Mouse (Mus musculus): ENCODE results near the gene Col2a1. TPM values are rescaled to one million over a fixed set of nuclear protein-coding genes. Genes with fewer than 3 reads are reported as not detected.

The Col2a1 gene
- polyA plus RNA-seq, 1 experiment from 2014 or later = not detected

- H3K36me3 ChIP-seq (ENCODE audit: inconsistent target) = no peaks in the 10 kb centered on the region
- H3K27ac ChIP-seq = no peak overlapping the region
- H3K79me2 ChIP-seq (ENCODE audit: inconsistent target) = no peaks in the 10 kb centered on the region
- H3K4me3 ChIP-seq (ENCODE audit: inconsistent target) = no peak overlapping the region
- 88% methylated on average over 11 of the region's 11 CpGs for WGBS (ENCODE audit: missing documents)
These were observed 48.1 kb downstream of the Col2a1 start for GRCm38 (mm10) chr15:97956416-97956815.

- Histone ChIP-seq H3K27ac (no peak overlapping the region), H3K4me3 (ENCODE audit: inconsistent target) (no peak overlapping the region), H3K36me3 (ENCODE audit: inconsistent target) (no peaks in the 10 kb centered on the region), H3K79me2 (ENCODE audit: inconsistent target) (no peaks in the 10 kb centered on the region)
- 83% methylated on average over 4 of the region's 4 CpGs for WGBS (ENCODE audit: missing documents)
These were observed 48.8 kb downstream of the Col2a1 start for GRCm38 (mm10) chr15:97955742-97956141.

GRCm38 (mm10) chr15:97955286-97955685, 49.2 kb downstream of the Col2a1 start:
- H3K79me2 ChIP-seq (ENCODE audit: inconsistent target) = no peaks in the 10 kb centered on the region
- H3K4me3 ChIP-seq (ENCODE audit: inconsistent target) = no peak overlapping the region
- H3K27ac ChIP-seq = no peak overlapping the region
- 79% methylated on average over 1 of the region's 1 CpGs for WGBS (ENCODE audit: missing documents)
- H3K36me3 ChIP-seq (ENCODE audit: inconsistent target) = no peaks in the 10 kb centered on the region

- H3K36me3 ChIP-seq (ENCODE audit: inconsistent target) = no peaks in the 10 kb centered on the region
- H3K79me2 ChIP-seq (ENCODE audit: inconsistent target) = no peaks in the 10 kb centered on the region
- 86% methylated on average over 8 of the region's 8 CpGs for WGBS (ENCODE audit: missing documents)
- H3K4me3 ChIP-seq (ENCODE audit: inconsistent target) = no peak overlapping the region
- no peak overlapping the region for H3K27ac ChIP-seq
These were observed 49.8 kb downstream of the Col2a1 start for GRCm38 (mm10) chr15:97954671-97955070.

GRCm38 (mm10) chr15:97952889-97953189, 51.7 kb downstream of the Col2a1 start:
- H3K79me2 ChIP-seq (ENCODE audit: inconsistent target) = no peaks in the 10 kb centered on the region
- no peak overlapping the region for H3K4me3 ChIP-seq (ENCODE audit: inconsistent target)
- WGBS (ENCODE audit: missing documents) = 76% methylated on average over 4 of the region's 4 CpGs
- no peak overlapping the region for H3K27ac ChIP-seq
- H3K36me3 ChIP-seq (ENCODE audit: inconsistent target) = no peaks in the 10 kb centered on the region

GRCm38 (mm10) chr15:97952137-97952888, 52.2 kb downstream of the Col2a1 start:
- no peak overlapping the region for H3K27ac ChIP-seq
- no peak overlapping the region for H3K4me3 ChIP-seq (ENCODE audit: inconsistent target)
- 19% methylated on average over 16 of the region's 16 CpGs for WGBS (ENCODE audit: missing documents)
- no peaks in the 10 kb centered on the region for H3K36me3 ChIP-seq (ENCODE audit: inconsistent target)
- H3K79me2 ChIP-seq (ENCODE audit: inconsistent target) = no peaks in the 10 kb centered on the region

- no peaks in the 10 kb centered on the region for H3K79me2 ChIP-seq (ENCODE audit: inconsistent target)
- H3K27ac ChIP-seq = no peak overlapping the region
- no peaks in the 10 kb centered on the region for H3K36me3 ChIP-seq (ENCODE audit: inconsistent target)
- no peak overlapping the region for H3K4me3 ChIP-seq (ENCODE audit: inconsistent target)
- 59% methylated on average over 7 of the region's 7 CpGs for WGBS (ENCODE audit: missing documents)
These were observed 54.3 kb downstream of the Col2a1 start for GRCm38 (mm10) chr15:97950240-97950639.

GRCm38 (mm10) chr15:97949706-97950105, 54.8 kb downstream of the Col2a1 start:
- H3K4me3 ChIP-seq (ENCODE audit: inconsistent target) = no peak overlapping the region
- no peaks in the 10 kb centered on the region for H3K36me3 ChIP-seq (ENCODE audit: inconsistent target)
- WGBS (ENCODE audit: missing documents) = 2% methylated on average over 3 of the region's 3 CpGs
- H3K79me2 ChIP-seq (ENCODE audit: inconsistent target) = no peaks in the 10 kb centered on the region
- H3K27ac ChIP-seq = no peak overlapping the region

GRCm38 (mm10) chr15:97948720-97949119, 55.8 kb downstream of the Col2a1 start:
- Histone ChIP-seq H3K4me3 (ENCODE audit: inconsistent target) (no peak overlapping the region), H3K36me3 (ENCODE audit: inconsistent target) (no peaks in the 10 kb centered on the region), H3K27ac (no peak overlapping the region), H3K79me2 (ENCODE audit: inconsistent target) (no peaks in the 10 kb centered on the region)
- WGBS (ENCODE audit: missing documents) = 91% methylated on average over 7 of the region's 7 CpGs

GRCm38 (mm10) chr15:97945656-97946315, 58.7 kb downstream of the Col2a1 start:
- Histone ChIP-seq H3K79me2 (ENCODE audit: inconsistent target) (no peaks in the 10 kb centered on the region), H3K36me3 (ENCODE audit: inconsistent target) (no peaks in the 10 kb centered on the region), H3K27ac (no peak overlapping the region), H3K4me3 (ENCODE audit: inconsistent target) (no peak overlapping the region)
- WGBS (ENCODE audit: missing documents) = 74% methylated on average over 11 of the region's 11 CpGs

- WGBS (ENCODE audit: missing documents) = 80% methylated on average over 11 of the region's 11 CpGs
- Histone ChIP-seq H3K27ac (no peak overlapping the region), H3K4me3 (ENCODE audit: inconsistent target) (no peak overlapping the region), H3K79me2 (ENCODE audit: inconsistent target) (no peaks in the 10 kb centered on the region), H3K36me3 (ENCODE audit: inconsistent target) (no peaks in the 10 kb centered on the region)
These were observed 59.4 kb downstream of the Col2a1 start for GRCm38 (mm10) chr15:97944919-97945574.

GRCm38 (mm10) chr15:97943356-97943755, 61.1 kb downstream of the Col2a1 start:
- Histone ChIP-seq H3K27ac (no peak overlapping the region), H3K36me3 (ENCODE audit: inconsistent target) (no peaks in the 10 kb centered on the region), H3K4me3 (ENCODE audit: inconsistent target) (no peak overlapping the region), H3K79me2 (ENCODE audit: inconsistent target) (no peaks in the 10 kb centered on the region)
- WGBS (ENCODE audit: missing documents) = 91% methylated on average over 8 of the region's 8 CpGs

- Histone ChIP-seq H3K4me3 (ENCODE audit: inconsistent target) (no peak overlapping the region), H3K27ac (no peak overlapping the region), H3K79me2 (ENCODE audit: inconsistent target) (no peaks in the 10 kb centered on the region), H3K36me3 (ENCODE audit: inconsistent target) (no peaks in the 10 kb centered on the region)
- 70% methylated on average over 8 of the region's 8 CpGs for WGBS (ENCODE audit: missing documents)
These were observed 62.0 kb downstream of the Col2a1 start for GRCm38 (mm10) chr15:97942538-97942937.

- 96% methylated on average over 2 of the region's 2 CpGs for WGBS (ENCODE audit: missing documents)
- H3K36me3 ChIP-seq (ENCODE audit: inconsistent target) = no peaks in the 10 kb centered on the region
- H3K79me2 ChIP-seq (ENCODE audit: inconsistent target) = no peaks in the 10 kb centered on the region
- no peak overlapping the region for H3K4me3 ChIP-seq (ENCODE audit: inconsistent target)
- H3K27ac ChIP-seq = no peak overlapping the region
These were observed 63.2 kb downstream of the Col2a1 start for GRCm38 (mm10) chr15:97941306-97941705.

- Histone ChIP-seq H3K36me3 (ENCODE audit: inconsistent target) (no peaks in the 10 kb centered on the region), H3K4me3 (ENCODE audit: inconsistent target) (no peak overlapping the region)
- 88% methylated on average over 2 of the region's 2 CpGs for WGBS (ENCODE audit: missing documents)
These were observed 64.4 kb downstream of the Col2a1 start for GRCm38 (mm10) chr15:97940088-97940487.

More at GRCm38 (mm10) chr15:97940088-97940487, 64.4 kb downstream of the Col2a1 start:
- no peak overlapping the region for H3K27ac ChIP-seq
- H3K79me2 ChIP-seq (ENCODE audit: inconsistent target) = no peaks in the 10 kb centered on the region

All from macrophage (primary cell).